Mouse (Mus musculus): ENCODE measurements around the gene Abhd10. TPM values are rescaled to one million over a fixed set of nuclear protein-coding genes. Genes with fewer than 3 reads are reported as not detected.

Abhd10 gene
- total RNA-seq (2021): 10 to 100 TPM; 17.0 to 28.8 TPM
- long read RNA-seq, experiment 1, transcript Abhd10-201 (5 exons, 2,848 nt): major isoform, 11 of 42 reads
- long read RNA-seq, experiment 1, partial matches to known transcripts: 13 of 42 reads
- long read RNA-seq, experiment 1, other reads (novel, unspliced or antisense): 16 of 42 reads
- long read RNA-seq, experiment 2, partial matches to known transcripts: 1 of 9 reads
- long read RNA-seq, experiment 2, other reads (novel, unspliced or antisense): 4 of 9 reads

GRCm38 (mm10) chr16:45742615-45743476 is at the start of gene Abhd10:
TSS of gene Abhd10 (minus strand) at chr16:45742955.
- peak; percentile 98 for DNase-seq

GRCm38 (mm10) chr16:45791286-45791685 is 48.5 kb upstream of the Abhd10 start:
- peak; percentile 13 to 15 for DNase-seq

- DNase-seq: no peak
These were observed 46.6 kb upstream of the Abhd10 start for GRCm38 (mm10) chr16:45789311-45789710.

- no peak for DNase-seq
These were observed 44.9 kb upstream of the Abhd10 start for GRCm38 (mm10) chr16:45787650-45788049.

GRCm38 (mm10) chr16:45786639-45787038 is 43.9 kb upstream of the Abhd10 start:
- DNase-seq: peak in 1 of 2 experiments; percentile 18

GRCm38 (mm10) chr16:45780001-45780400 is 37.2 kb upstream of the Abhd10 start:
- no peak for DNase-seq

- DNase-seq: no peak
These were observed 32.1 kb upstream of the Abhd10 start for GRCm38 (mm10) chr16:45774813-45775212.

- DNase-seq: no peak
These were observed 28.2 kb upstream of the Abhd10 start for GRCm38 (mm10) chr16:45770914-45771313.

GRCm38 (mm10) chr16:45767853-45768640 is 25.3 kb upstream of the Abhd10 start:
- DNase-seq: peak; percentile 37 to 45

- no peak for DNase-seq
These were observed 24.7 kb upstream of the Abhd10 start for GRCm38 (mm10) chr16:45767434-45767833.

GRCm38 (mm10) chr16:45765801-45766494 is 23.2 kb upstream of the Abhd10 start:
- DNase-seq: no peak

GRCm38 (mm10) chr16:45765102-45765501 is 22.3 kb upstream of the Abhd10 start:
- no peak for DNase-seq

- DNase-seq: no peak
These were observed 20.2 kb upstream of the Abhd10 start for GRCm38 (mm10) chr16:45762859-45763505.

GRCm38 (mm10) chr16:45761425-45761824 is 18.7 kb upstream of the Abhd10 start:
- DNase-seq: no peak

- DNase-seq: no peak
These were observed 16.0 kb upstream of the Abhd10 start for GRCm38 (mm10) chr16:45758726-45759269.

- DNase-seq: peak; percentile 27 to 72
These were observed 14.8 kb upstream of the Abhd10 start for GRCm38 (mm10) chr16:45757421-45758078.

- peak in 1 of 2 experiments; percentile 64 for DNase-seq
These were observed 14.1 kb upstream of the Abhd10 start for GRCm38 (mm10) chr16:45756855-45757254.

- DNase-seq: no peak
These were observed 913 bp upstream of the Abhd10 start for GRCm38 (mm10) chr16:45743591-45744144.

- no peak for DNase-seq
These were observed 4.9 kb downstream of the Abhd10 start for GRCm38 (mm10) chr16:45737880-45738279.

GRCm38 (mm10) chr16:45736724-45737123 is 6.0 kb downstream of the Abhd10 start:
- no peak for DNase-seq

Measured in adrenal gland, postnatal 36 days (tissue).